Mouse (Mus musculus) embryo, embryonic 10.5 days (tissue): ENCODE measurements at regions not wholly inside any gene's neighbourhood (a gene's known extent, or its start where the extent isn't known, plus 50 kb on each side); places are given as distances from the start of the nearest gene placed in this dataset.

Experiments
- DNase-seq: peaks from one replicate; pipeline ENCODE4 v3.0.0-alpha.2; 2015; ENCODE audit warnings: low spot score

DNA sequence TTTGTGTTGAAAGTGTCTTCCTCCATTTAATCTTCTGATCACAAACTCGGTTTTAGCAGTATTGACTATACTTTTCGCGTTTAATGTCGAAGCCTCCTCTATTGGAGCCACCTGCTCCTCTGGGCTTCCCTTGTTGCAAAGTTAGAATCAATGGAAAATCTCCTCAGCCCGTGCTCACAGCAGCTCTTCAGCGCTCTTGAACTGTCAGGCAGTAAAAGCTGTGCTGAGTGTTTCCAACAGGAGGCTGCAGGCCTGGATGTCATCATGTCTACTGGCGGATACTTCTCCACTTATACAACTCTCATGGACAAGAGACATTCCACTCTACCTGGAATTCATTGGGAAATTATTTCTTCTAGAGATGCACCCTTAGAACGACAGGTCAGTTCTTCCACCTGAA lies 380.4 kb upstream of the Crim1 start:
- no peak for DNase-seq

DNA sequence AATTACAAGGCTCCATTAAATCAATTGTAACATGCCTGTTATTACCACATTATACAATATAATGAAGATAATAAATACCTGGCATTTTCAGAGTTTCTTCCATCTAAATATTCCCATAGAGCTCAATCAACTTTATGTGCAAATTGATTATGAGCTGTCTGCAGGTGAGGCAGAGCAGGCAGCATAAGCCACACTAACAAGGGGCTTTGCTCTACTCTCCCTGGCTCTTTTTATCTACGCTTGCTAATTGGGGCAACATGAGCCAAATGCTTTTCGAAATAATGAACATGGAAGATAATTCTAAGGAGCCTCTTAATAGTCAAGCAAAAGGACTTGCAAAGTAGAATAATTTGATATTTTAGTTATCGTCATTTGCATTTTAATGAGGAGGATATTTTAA lies 356.1 kb upstream of the Crim1 start:
- DNase-seq, result no peak

DNA sequence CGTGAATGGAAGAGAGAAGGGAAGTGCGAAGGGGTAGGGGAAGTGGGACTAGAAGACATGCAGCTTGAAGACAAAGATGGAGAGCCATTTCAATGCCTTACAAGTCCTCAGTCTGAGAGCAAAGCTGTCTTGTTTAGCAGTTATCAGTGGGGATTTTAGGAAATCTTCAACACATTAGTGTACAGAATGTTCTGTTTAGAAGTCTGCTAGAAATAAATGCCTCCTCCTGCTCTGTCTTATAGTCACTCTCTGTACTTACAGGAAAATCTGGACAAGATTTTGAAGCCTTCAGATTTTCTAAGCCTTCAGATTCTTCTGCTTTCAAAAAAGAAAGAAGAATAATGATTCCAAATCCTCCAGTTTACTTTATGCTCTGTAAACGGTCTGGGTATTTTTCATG lies 325.6 kb upstream of the Crim1 start:
- no peak for DNase-seq

DNA sequence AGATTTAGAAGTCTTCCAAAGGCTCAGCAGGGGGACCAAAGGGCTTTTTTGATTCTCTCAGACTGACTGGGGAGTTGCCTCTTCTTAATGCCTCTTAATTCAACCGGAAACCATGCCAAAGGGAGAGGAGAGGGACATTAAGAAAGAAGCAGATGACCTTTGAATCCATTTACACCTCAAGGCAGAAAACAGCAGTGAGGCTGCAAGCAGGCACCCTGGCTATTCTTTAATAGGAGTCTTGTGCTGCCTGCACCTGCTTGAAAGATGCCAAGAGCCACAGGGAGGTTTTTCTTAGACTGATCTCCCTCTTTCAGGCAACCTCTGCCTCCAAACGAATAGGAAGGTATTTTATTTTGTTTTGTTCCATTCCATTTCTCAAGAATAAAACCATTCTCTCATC lies 323.0 kb upstream of the Crim1 start:
- DNase-seq, result no peak

DNA sequence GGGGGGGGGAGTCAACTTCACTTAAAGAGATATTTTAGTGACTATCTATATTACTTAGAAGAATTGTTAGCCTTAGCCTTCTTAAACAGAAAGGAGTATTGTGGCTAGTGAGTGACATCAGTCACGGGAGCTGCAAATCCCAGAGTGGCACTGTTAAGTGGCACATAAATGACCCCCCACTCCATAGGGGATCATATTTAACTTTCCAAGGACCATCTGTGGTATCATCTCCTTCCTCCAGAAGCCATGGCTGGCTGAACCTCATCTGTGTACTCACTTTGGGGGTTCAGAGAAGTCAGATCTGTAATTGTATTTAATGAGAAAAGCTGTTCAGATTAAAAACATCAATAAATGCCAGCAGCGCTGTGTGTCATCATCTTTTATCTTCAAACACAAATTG lies 314.9 kb upstream of the Crim1 start:
- DNase-seq, result no peak

DNA sequence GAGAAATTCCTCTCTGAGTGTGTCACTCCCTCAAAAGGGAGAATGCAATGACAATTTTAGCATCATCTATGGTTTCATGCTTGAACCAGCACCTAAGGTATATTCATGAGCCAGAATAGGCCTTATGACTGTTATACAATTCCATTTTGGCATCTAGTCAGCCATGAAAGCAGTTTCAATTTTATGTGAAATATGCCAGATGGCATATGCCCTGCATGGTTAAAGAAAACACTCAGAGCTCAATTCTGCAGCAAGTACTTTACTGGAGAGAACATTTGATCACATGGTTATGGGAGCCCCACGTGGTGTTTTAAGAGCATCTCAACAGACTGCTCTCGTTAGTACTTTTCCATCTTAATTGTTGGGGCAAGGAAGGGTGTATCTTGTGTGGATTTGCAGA lies 310.9 kb upstream of the Crim1 start:
- no peak for DNase-seq

DNA sequence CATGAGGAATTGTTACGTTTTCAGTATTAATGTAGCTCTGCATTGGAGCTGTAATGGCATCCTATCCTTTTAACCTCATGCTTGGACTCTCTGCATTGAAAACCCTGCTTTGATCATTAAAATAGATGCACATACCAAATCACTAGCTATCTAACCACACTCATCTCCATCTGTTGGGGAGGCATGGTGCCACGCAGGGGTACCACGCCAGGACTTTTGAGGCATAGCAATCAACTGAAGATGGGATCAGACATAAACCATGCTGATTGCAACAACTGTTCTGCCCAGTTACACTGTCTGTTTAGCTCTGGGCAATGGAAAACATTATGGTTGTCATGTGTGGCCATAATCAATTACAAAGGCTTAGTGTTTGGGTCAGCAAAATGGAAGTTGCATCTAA lies 295.6 kb upstream of the Crim1 start:
- DNase-seq, result no peak

DNA sequence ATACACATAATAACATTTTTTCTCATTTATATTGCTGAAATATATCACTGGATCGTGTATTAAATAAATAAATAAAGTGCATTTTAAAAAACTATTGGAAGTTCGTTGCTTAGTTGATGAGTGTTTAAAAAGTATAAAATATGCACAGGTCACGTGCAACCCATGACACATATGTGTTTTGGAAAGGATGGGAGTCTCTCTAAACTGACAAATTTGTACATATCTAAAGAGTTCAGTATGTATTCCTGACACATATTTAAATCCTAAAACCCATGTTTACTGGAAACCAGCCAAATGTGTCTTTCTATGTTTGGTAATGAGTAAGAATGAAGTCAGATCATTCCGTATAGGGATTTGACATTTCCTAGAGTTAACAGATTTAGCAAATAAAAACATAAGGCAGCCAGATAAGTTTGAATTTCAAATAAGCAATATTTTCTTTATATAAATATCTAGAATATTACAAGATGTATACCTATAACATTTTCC lies 286.0 kb upstream of the Crim1 start:
- no peak for DNase-seq

DNA sequence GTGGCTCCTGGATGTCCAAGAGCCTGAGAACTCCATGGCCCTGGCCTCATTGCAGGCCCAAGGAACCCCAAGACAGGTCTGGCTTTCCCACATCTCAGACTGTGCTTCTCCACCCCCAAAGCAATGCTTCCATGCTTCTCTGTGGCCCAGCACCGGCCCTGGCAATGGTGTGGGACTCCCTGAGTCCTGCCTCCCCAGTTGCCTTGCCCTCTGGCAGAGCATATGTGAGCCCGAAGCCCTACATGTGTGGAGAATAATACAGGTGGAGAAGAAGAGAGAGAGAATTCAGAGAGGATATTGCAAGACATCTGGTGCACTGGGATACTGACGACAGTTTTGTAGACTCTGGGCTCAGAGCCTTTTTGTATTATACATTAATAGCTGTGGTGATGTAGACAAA lies 269.8 kb upstream of the Crim1 start:
- DNase-seq, result no peak

DNA sequence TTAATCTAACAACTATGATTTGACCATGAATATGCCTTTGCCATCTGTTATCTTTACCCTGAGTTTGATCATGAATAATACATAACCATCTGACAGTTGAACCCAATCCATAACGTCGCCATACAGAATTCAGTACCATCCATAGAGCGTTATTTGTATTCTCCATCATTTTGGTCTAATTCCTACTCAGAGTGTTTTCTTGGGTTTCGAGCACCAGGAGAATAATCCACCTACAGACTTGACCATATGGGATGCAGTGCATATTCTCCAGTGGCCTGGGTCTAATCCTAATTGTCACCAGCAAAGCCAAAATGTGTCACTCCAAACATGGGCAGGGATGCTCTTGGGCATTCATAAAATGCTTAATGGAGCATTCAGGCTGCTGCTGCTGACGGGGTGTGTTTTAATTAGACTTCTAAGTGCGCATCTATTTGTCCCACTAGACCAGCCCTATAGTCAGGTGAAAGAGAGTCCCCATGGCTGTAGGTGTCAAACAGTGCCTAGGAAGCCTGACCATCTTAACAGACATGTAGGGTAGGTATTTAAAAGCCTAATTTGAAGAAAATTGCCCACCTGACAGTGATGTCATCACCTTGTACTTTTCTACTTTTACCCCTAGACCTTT lies 269.0 kb upstream of the Crim1 start:
- peak; percentile 2 for DNase-seq

DNA sequence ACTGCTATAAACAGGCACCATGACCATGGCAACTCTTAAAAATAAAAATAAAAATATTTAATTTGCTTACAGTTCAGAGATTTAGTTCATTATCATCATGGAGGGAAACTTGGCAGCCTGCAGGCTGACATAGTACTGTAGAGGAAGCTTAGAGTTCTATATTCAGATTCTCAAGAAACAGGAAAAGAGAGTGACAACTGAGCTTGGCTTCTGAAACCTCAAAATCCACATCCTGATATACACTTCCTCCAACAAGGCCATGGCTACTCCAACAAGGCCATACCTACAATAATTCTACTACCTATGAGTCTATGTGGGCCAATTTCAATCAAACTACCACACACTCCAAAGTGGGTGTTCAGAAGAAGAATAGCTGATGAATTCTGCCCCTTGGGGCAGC lies 266.9 kb upstream of the Crim1 start:
- no peak for DNase-seq

DNA sequence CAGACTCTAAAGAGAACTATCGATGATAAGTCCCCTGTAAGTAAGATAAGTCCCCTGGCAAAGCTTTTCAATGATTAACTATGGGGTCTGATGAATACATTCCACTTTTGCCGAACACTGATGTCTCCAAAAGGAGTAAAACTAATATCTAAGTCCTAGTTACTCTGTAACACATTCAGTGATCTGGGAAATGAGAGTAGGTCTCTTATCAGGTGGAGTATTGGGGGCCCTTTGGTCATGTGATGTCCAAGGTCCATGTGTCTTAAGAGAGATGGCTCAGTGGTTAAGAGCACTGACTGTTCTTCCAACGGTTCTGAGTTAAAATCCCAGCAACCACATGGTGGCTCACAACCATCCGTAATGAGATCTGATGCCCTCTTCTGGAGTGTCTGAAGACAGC lies 242.0 kb upstream of the Crim1 start:
- no peak for DNase-seq

DNA sequence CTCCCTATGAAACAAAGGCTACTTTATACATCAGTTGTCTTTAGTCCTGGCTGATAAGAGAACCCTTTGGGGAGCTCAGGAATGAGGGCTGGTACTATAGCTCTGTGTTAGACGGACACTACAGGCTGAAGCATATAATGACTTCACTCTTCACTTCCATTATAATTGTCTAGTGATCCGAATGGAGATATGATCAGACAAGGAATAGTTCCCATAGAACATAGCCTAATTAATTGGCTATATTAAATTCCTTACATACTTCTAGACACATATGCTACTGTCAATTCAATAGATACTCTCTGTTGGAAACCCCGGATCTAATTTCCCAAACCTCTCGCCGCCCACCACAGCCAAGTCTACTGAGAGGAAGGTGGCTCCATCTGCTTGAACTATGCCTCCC lies 238.8 kb upstream of the Crim1 start:
- no peak for DNase-seq

DNA sequence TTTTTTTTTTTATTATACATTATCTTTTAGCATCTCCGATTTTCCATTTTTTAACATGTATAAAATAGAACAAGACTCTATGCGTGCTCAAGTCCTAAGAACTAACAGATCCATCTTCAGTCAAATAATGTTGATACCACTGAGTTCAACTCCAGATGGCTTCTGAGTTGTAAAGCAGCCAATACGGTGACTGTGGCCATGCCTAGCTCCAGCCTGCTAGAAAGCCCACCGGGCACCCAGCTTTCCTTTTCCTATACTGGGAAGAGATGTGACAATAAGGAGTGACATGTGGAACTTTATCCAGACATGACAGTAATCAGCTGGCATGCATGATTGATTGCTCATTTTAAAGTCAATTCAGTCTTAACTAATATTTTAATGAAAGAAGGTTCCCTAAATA lies 236.7 kb upstream of the Crim1 start:
- DNase-seq, result no peak

DNA sequence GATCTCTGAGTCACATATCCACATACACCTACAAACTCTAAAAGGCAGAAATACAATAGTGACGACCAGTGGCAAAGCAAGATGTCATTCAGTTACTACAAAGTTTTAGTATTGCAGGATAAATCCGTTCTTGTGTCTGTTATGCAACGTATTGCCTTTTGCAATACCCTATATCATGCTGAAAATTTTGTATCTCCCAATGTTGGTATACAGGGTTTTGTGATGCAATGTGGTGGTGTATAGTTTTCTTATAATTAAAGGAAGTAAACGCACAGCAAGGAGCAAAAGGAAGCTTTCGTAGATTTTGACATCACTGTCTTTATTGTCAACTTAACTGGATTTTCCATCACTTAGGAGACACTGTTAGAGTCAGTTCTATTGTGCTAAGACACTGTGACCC lies 231.5 kb upstream of the Crim1 start:
- DNase-seq, result no peak

DNA sequence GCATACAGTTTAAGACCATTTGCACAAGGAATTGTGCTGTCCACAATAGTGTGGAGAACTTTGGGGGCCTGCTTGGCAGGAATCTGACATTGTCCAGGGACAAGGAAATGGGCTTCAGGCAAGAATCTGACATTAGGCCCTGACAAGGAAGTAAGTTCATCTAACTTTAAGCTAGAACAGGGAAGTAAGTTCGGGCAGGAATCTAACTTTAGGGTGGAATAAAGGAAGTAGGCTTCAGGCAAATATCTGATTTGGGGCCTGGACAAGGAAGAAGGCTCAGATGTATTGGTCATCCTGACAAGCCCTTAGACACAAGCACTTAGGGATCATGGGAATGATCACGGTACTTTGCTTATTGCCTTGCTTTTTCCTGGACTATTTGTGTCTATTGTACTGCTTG lies 230.9 kb upstream of the Crim1 start:
- no peak for DNase-seq
